Mouse (Mus musculus): ENCODE measurements around the gene Spag4.
A peak's percentile ranks its signal among the peaks of the same experiment; 100 is the strongest.

The Spag4 gene

DNA sequence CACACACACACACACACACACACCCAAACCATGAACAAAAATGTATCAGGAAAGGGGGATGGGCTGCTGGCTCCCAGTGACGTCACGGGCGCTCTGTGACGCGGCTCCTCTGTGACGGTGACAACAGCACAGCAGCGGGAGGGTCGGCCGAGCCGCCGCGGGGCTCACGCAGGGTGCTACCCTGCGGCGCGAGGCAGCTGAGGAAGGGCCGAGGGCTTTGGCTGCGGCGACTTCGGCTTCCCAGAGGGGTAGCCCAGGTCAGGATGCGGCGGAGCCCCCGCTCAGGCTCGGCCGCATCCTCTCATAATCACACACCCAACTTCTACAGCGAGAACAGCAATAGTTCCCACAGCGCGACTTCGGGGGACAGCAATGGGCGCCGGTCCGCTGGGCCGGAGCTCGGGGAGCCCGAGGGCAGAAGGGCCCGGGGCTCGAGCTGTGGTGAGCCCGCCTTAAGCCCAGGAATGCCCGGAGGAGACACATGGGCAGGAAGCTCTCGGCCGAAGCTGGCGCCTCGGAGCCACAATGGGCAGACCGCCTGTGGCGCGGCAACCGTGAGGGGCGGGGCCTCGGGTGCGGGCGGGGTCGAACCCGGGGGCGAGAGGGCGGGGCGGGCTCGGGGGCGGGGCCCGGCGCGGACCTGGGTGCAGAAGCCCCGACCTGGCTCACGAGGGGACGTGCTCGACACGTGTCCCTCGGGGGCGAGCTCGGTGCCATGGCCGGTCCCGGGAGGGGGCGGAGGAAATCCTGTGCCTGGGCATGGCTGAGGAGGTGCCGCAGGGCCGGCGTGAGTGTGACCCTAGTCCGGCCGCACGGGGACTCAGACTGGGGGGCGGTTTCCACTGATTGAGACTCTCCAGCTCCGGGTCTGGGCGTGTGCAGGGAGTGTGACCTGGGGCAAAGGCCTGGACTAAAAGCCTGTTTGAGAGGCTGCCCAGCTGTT lies at the start of gene Spag4:
TSS of gene Spag4 (plus strand) at position 77 of the 943 bp plus-strand sequence.
- DNase-seq = peak; percentile 96

- no peak for DNase-seq
Observed at GRCm38 (mm10) chr2:156018106-156018505, 46.9 kb upstream of the Spag4 start.

GRCm38 (mm10) chr2:156021219-156021618 lies 43.8 kb upstream of the Spag4 start:
- DNase-seq = no peak

- no peak for DNase-seq
Observed at GRCm38 (mm10) chr2:156021765-156022164, 43.2 kb upstream of the Spag4 start.

- no peak for DNase-seq
Observed at GRCm38 (mm10) chr2:156025482-156025881, 39.5 kb upstream of the Spag4 start.

DNA sequence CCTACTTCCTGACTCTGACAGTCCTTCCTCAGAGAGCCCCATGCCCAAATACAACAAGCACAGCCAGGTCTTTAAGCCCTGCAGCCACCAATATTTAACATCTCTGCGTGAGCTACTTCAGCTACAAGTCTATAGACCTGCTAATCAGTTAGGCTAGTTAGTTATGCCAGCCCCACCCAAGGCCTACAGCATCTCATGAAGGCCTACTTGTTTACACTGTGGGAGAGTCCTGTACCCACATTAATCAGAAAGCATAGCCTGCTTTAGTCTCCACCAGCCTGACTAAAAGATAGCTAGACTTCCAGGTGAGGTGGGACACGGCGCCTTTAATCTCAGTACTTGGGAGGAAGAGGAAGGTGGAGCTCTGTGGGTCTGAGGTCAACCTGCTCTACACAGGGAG lies 25.6 kb upstream of the Spag4 start:
- DNase-seq = peak; percentile 37

DNA sequence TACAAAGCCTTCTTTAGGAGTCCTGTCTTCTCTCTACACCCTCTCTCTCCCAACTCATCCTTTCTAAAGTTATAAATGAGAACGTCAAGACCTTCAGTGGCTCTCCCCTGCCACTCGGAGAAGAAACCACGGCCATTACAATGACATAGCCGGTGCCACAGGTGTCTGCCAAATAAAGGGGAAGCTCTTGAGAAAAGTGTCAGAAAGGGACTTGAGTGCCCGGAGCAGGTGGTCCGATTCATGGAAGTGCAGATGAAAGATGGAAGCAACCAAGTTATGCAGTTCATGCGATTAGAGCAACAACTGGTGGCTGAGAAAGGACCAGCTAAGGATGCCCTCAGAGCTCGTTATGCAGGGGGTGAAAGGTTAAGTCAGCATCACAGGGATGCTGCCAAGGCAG lies 22.1 kb upstream of the Spag4 start:
- peak; percentile 60 for DNase-seq

- DNase-seq = no peak
Observed at GRCm38 (mm10) chr2:156047929-156048328, 17.0 kb upstream of the Spag4 start.

DNA sequence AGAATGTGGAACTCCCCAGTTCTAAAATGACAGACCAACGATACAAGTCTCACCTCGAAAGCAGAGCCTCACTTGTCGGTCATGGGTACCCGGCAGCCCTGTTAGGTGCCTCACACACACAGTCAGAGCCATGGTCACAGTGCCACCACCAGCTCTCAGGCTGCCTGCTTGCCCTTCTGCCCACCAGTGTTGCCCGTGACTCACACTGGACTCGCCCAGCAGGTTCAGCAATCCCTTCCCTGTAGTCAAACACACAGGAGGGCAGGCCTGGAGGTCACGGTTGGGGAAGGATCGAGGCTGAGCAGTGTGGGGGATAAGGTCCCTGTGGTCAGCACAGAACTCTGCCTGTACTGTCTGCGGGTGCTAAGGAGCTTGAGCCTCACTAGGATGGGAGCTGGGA lies 12.2 kb upstream of the Spag4 start, which contains the start of gene Fer1l4:
TSS of gene Fer1l4 (minus strand) at position 132 of the 400 bp plus-strand sequence.
- no peak for DNase-seq

DNA sequence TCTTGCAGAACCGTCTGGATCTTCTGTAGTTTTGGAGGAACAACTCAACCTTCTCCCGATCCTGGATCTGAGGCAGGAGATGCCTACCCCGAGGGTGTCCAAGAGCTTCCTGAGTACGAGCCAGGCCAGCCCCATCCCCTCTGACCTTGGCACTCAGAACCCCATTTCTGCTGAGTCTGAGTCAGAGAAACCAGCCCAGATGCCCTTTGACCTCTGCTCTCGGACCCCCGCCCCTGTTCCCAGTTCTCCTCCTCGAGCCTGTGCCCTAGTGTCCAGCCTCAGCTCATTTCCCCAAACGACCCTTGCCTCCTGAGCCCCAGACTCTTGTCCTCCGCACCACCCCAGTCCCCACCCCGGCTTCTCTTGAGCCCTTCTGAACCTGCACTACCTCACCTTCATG lies 1.2 kb downstream of the Spag4 start:
- DNase-seq = no peak

DNA sequence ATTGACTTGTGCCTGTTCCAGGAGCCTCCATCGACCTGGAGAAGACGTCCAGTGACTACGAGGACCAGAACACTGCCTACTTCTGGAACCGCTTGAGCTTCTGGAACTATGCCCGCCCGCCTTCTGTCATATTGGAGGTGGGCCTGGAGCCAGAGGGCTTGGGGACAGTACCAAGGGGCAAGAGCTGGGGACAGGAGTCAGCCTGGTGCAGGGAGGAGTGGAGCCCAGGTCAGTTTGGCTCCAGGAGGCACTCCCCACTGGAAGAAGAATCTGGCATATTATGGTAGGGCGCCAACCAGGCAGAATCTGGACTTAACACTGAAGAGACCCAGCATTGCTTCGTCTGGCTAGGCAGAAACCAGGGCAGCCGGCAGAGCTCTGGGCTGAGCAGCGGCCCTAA lies 2.9 kb downstream of the Spag4 start:
- peak; percentile 70 for DNase-seq

DNA sequence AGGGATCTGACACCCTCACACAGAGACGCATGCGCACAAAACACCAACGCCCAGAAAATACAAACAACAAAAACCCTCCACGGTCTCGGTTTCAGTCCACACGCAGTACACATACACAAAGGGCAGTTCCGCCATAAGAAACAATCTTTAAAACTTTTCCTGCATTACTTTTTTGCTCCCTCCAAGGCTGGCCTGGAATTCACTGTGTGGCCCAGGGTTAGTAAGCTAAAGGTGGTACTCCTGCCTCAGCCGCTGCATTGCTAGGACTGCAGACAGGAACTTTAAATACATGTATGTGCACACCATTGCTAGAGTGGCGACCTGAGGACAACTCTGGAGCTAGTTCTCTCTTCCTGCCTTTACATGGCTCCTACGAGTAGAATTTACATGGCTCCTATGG lies 6.3 kb downstream of the Spag4 start:
- DNase-seq = peak; percentile 69

DNA sequence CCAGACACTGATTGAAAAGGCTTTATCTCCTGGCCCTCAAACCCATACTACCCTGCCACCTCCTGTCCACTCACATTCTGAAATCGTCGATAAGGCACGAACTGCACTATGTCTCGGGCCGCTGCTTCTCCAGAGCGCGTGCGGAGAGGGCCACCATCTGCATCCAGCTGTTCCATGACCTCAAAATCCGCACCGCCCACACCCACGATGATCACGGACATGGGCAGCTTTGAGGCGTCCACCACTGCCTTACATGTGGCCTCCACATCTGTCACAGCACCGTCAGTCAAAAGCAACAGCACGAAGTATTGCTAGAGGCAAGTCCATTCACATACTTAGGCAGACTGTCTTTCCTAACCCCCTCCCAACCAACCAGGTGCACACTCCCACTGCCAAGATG lies 8.8 kb downstream of the Spag4 start:
- peak; percentile 94 for DNase-seq

GRCm38 (mm10) chr2:156077461-156077860 lies 12.5 kb downstream of the Spag4 start:
- peak; percentile 87 for DNase-seq

DNA sequence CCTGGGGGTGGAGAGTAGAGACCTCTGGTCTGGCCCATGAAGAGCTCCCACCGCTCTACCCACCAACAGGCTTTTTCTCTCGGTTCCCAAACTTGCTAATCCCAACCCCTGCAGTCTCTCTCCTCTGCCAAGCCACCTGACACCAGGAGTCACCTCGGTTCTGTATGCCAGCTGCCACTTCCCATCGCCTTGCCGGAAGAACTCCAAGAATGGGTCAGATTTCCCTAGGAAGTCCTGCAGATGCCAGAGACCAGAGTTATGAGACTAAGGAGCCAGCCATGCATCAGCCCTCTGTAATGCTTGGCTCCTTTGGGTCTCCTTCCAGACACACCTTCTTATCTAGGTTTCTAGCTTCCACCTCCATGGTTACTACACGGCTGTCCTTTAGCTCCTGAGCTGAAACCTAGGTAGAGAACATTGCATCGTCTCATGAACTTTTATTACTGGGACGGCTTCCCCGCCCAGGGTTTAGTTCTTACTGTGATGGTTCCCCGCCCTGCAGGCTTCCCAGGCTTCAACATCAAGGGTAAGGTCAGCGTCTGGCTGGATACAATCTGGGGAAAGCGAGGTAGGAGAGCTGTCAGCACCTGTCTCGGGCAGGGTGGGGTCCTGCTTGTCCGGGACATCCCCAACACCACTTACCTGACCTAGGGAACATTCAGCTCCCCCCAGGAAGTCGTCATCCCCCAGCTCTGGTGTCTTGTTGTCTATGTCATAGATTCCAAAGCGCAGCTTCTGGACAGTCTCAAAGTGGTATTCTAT lies 13.6 kb downstream of the Spag4 start:
- peak; percentile 82 for DNase-seq

DNA sequence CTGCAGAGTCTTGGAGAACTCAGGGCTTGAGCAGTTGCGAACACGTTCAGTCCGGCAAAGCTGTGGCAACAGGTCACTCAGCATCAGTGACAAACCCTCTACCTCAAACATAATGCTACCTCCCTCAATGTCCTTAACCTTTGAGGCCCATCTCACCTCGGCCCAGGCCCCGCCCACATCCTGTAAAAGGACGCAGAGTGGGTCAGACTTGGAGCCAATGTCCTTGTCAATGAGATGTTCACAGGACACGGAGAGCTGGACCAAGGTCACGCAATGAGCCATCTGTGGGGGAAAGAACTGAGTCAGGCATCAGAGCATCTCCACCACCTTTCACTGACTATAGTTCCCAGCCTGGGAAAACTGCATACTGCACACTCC lies 14.2 kb downstream of the Spag4 start:
- peak; percentile 65 for DNase-seq

DNA sequence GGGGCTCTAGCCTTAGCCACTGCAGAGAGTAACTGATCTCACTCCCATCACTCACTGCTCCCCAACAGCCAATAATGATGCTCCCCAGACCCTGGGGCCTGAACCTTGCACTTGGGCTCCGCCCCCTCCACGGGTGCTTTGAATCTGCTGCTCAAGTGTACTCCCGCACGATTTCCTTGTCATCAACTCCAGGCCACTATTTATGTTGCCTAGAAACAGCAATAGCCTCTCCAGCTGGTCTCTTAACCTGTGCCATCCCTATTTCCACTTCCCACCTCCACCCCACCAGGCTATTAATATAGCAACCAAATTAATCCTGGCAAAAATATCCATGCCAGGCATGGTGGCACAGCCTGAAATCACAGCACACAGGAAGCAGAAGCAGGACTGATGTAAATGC lies 14.7 kb downstream of the Spag4 start:
- DNase-seq = peak; percentile 90

DNA sequence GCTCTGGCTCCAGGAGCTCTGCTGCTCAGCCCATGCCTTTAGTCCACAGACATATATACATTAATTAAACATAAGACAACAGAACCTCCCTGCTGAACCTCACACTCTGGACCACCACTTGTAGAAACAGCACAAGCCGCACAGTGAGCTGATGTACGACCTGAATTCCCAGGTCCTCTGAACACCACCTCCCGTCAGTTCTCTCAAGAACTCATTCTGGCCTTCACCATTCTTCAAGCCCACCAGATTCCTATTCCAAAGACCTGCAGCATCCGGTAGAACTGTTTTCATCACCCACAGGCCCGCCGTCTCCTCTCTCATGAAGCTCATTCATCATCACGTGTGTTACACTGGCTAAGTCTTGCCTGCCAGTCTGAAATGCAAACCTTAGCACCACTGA lies 15.4 kb downstream of the Spag4 start:
- DNase-seq = peak; percentile 73

DNA sequence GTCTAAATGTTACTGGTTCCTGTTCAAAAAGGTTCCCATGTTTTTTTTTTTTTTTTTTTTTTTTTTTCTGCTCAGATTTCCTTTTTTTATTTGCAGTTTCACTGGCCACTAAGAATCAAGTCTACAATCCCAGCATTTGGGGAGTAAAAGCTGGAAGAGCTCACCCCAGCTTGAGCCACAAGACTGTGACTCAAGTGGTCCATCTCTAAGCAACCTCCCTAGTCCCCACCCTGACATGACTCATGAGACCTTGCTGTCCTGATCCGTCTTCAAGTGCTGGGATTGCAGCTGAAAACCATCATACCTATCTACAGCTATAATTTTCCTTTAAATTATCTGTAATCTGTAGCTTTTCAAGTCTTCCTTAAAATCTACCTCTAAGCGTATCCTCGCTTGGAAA lies 19.6 kb downstream of the Spag4 start:
- peak; percentile 72 for DNase-seq

DNA sequence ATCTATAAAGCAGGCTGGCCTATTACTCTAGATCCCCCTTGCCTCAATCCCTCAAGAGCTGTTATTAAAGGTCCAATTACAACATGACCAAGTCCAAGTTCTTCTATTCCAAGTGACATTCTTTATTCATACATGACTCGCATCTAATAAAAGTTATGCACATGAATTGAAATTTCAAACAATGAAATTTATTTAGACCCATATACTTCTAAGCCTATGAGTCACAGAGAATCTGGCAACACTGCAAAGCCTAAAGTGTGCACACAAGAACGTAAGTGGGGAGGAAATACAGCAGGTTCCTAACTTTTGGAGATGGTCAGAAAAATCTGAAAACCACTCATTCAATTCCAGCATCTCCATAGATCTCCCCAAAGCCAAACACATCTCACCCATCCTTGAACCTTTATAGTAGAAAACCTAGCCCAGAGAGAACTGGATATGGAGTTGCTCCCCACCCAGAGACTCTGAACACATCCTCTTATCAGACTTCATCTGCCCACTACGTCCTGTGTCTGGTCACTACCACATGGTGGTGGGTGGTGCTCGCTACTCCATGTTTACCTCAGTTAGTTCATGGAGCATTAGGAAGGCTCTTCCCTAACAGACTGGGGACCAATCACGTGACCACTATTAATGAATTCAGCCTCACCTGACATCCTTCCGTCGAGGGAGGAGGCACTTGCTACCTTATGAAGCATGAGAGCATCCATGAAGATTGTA lies 22.6 kb downstream of the Spag4 start:
- peak; percentile 79 for DNase-seq

- peak; percentile 54 for DNase-seq
Observed at GRCm38 (mm10) chr2:156089799-156090198, 24.8 kb downstream of the Spag4 start.

GRCm38 (mm10) chr2:156091926-156092325 lies 27.0 kb downstream of the Spag4 start:
- peak; percentile 79 for DNase-seq
